ENCODE assay signal across 9 mouse cellular contexts in the genomic region with DNA sequence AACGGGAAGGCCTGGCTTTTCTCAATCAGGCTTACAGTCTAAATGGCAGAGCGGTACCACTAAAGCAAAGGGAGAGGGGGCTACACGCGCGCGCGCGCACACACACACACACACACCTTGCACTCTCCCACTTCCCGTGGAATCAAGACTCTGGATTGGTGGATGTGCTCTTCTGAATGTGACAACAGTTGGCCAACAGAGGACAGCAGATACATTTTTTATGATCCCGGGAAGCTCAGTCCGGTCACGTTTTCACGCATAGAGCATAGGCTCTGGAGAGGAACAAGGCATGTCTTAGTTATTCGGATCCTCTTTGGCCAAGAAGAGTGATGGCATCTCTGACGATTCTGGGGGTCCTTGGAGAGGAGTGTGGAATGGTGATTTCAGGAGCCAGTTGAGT.
A peak's percentile ranks its signal among the peaks of the same experiment; 100 is the strongest.
DNase-seq lines count a peak whose midpoint lies in the region; ATAC-seq and TF ChIP-seq lines count a peak whose summit lies in the region.
"Had no signal": no experiment of that assay in that cellular context is flagged by ENCODE, and none has a peak within 500 bp of the region (broad histone marks: within the 10 kb centered on the region; RNA-seq: fewer than 3 reads in every experiment).

No protein-coding gene starts in this region.

- TF ChIP-seq CTCF in lung, embryonic 14.5 days (IDR thresholded peaks at IDR 0.05; ENCODE audit: low read depth): peak; percentile 66
- no peak for TF ChIP-seq CTCF in lung, adult 2 months (IDR thresholded peaks at IDR 0.05; ENCODE audit: insufficient read depth, low read length)
- peak; percentile 61 for TF ChIP-seq CTCF in heart, postnatal 0 days (IDR thresholded peaks at IDR 0.05; ENCODE audit: low read depth)

- no peak for TF ChIP-seq EP300 in heart, postnatal 0 days (IDR thresholded peaks at IDR 0.05; ENCODE audit: low read depth)

- peak overlapping the region; percentile 98 for H3K4me2 ChIP-seq in lung, embryonic 14.5 days
- H3K4me2 ChIP-seq in embryonic facial prominence, embryonic 11.5 days (ENCODE audit: low read depth, low read length): peak overlapping the region; percentile 100
- peak overlapping the region; percentile 98 for H3K4me2 ChIP-seq in heart, postnatal 0 days (ENCODE audit: low read depth, low read length)
- peak overlapping the region; percentile 99 for H3K4me2 ChIP-seq in liver, embryonic 13.5 days
- H3K4me2 ChIP-seq in stomach, embryonic 15.5 days: peak overlapping the region; percentile 96

- peak overlapping the region; percentile 77 for H3K4me3 ChIP-seq in lung, embryonic 14.5 days (ENCODE audit: low read depth, low read length)
- no peak overlapping the region for H3K4me3 ChIP-seq in lung, adult 2 months (replicated peaks; ENCODE audit: extremely low read depth, low read depth, low read length)
- H3K4me3 ChIP-seq in embryonic facial prominence, embryonic 11.5 days (ENCODE audit: low read depth, low read length): no peak overlapping the region
- peak overlapping the region; percentile 80 for H3K4me3 ChIP-seq in heart, postnatal 0 days (ENCODE audit: low read depth, low read length)
- peak overlapping the region; percentile 73 for H3K4me3 ChIP-seq in liver, embryonic 13.5 days (replicated peaks)
- peak overlapping the region; percentile 79 for H3K4me3 ChIP-seq in stomach, embryonic 15.5 days (replicated peaks)

- no peaks in the 10 kb centered on the region for H3K4me1 ChIP-seq in lung, embryonic 14.5 days (ENCODE audit: insufficient read depth)
- H3K4me1 ChIP-seq in lung, adult 2 months (ENCODE audit: control insufficient read depth, insufficient read depth, low read length): 0 out of 2 replicates have a peak, but pooled peaks cover 3% of the 10 kb centered on the region
- H3K4me1 ChIP-seq in embryonic facial prominence, embryonic 11.5 days (ENCODE audit: control insufficient read depth, insufficient read depth, low read length): no peaks in the 10 kb centered on the region
- H3K4me1 ChIP-seq in heart, postnatal 0 days (ENCODE audit: control insufficient read depth, insufficient read depth): peaks cover 6% of the 10 kb centered on the region; the same call in 1 of the 2 replicates
- peaks cover 54% of the 10 kb centered on the region for H3K4me1 ChIP-seq in liver, embryonic 13.5 days (replicated peaks)
- H3K4me1 ChIP-seq in stomach, embryonic 15.5 days: peaks cover 13% of the 10 kb centered on the region

- ATAC-seq in lung, embryonic 14.5 days (ENCODE audit: insufficient read depth): peak; percentile 19; the same call in 1 of the 2 replicates
- no peak for ATAC-seq in embryonic facial prominence, embryonic 11.5 days (replicated peaks; ENCODE audit: insufficient number of reproducible peaks, low FRiP score, low TSS enrichment, low read depth)
- ATAC-seq in heart, postnatal 0 days (ENCODE audit: insufficient read depth, low read depth): peak; percentile 36
- no peak for ATAC-seq in liver, embryonic 13.5 days (ENCODE audit: low read depth)
- ATAC-seq in stomach, embryonic 15.5 days (ENCODE audit: insufficient read depth, low FRiP score, low read depth): no peak

- H3K9me3 ChIP-seq in lung, embryonic 14.5 days (ENCODE audit: low read depth, low read length): no peaks in the 10 kb centered on the region
- no peaks in the 10 kb centered on the region for H3K9me3 ChIP-seq in embryonic facial prominence, embryonic 11.5 days (replicated peaks; ENCODE audit: control insufficient read depth, low read length)
- no peaks in the 10 kb centered on the region for H3K9me3 ChIP-seq in heart, postnatal 0 days (replicated peaks; ENCODE audit: control insufficient read depth, low read length)
- no peaks in the 10 kb centered on the region for H3K9me3 ChIP-seq in liver, embryonic 13.5 days (replicated peaks)
- no peaks in the 10 kb centered on the region for H3K9me3 ChIP-seq in stomach, embryonic 15.5 days

- H3K27me3 ChIP-seq in lung, embryonic 14.5 days (ENCODE audit: insufficient read depth, low read length): peaks cover 11% of the 10 kb centered on the region; the same call in 1 of the 2 replicates
- peaks cover 27% of the 10 kb centered on the region for H3K27me3 ChIP-seq in embryonic facial prominence, embryonic 11.5 days (ENCODE audit: control insufficient read depth, insufficient read depth, low read length)
- H3K27me3 ChIP-seq in heart, postnatal 0 days (ENCODE audit: control insufficient read depth, insufficient read depth, low read length): no peaks in the 10 kb centered on the region
- H3K27me3 ChIP-seq in liver, embryonic 13.5 days: peaks cover 41% of the 10 kb centered on the region
- H3K27me3 ChIP-seq in stomach, embryonic 15.5 days (replicated peaks): no peaks in the 10 kb centered on the region

- H3K9ac ChIP-seq in lung, embryonic 14.5 days: no peak overlapping the region
- no peak overlapping the region for H3K9ac ChIP-seq in embryonic facial prominence, embryonic 11.5 days (replicated peaks; ENCODE audit: low read length)
- H3K9ac ChIP-seq in heart, postnatal 0 days (replicated peaks; ENCODE audit: low read depth, low read length): peak overlapping the region; percentile 70
- H3K9ac ChIP-seq in liver, embryonic 13.5 days: 0 out of 2 replicates have a peak overlapping the region, but pooled peaks have one; percentile 76
- no peak overlapping the region for H3K9ac ChIP-seq in stomach, embryonic 15.5 days

- no peak overlapping the region for H3K27ac ChIP-seq in lung, embryonic 14.5 days (ENCODE audit: low read depth)
- no peak overlapping the region for H3K27ac ChIP-seq in embryonic facial prominence, embryonic 11.5 days (replicated peaks; ENCODE audit: low read depth, low read length)
- H3K27ac ChIP-seq in heart, postnatal 0 days (ENCODE audit: low read depth): peak overlapping the region; percentile 13; the same call in 1 of the 2 replicates
- H3K27ac ChIP-seq in liver, embryonic 13.5 days: no peak overlapping the region
- H3K27ac ChIP-seq in stomach, embryonic 15.5 days: no peak overlapping the region
- H3K27ac ChIP-seq: macrophage had no signal

- H3K36me3 ChIP-seq in lung, embryonic 14.5 days (ENCODE audit: insufficient read depth): no peaks in the 10 kb centered on the region
- no peaks in the 10 kb centered on the region for H3K36me3 ChIP-seq in embryonic facial prominence, embryonic 11.5 days (replicated peaks; ENCODE audit: control insufficient read depth, insufficient read depth, low read depth, low read length)
- no peaks in the 10 kb centered on the region for H3K36me3 ChIP-seq in heart, postnatal 0 days (replicated peaks; ENCODE audit: control insufficient read depth, insufficient read depth, low read length)
- H3K36me3 ChIP-seq in liver, embryonic 13.5 days: no peaks in the 10 kb centered on the region
- H3K36me3 ChIP-seq in stomach, embryonic 15.5 days: no peaks in the 10 kb centered on the region

- 23% methylated on average over 15 of the region's 15 CpGs for WGBS in lung, embryonic 14.5 days
- WGBS in lung, adult 2 months: 31% methylated on average over 15 of the region's 15 CpGs
- 25% methylated on average over 15 of the region's 15 CpGs for WGBS in embryonic facial prominence, embryonic 11.5 days
- 21% methylated on average over 15 of the region's 15 CpGs for WGBS in heart, postnatal 0 days
- WGBS in liver, embryonic 13.5 days (ENCODE audit: insufficient replicate concordance): 40% methylated on average over 15 of the region's 15 CpGs
- 24% methylated on average over 15 of the region's 15 CpGs for WGBS in stomach, embryonic 15.5 days

- peak; percentile 69 for DNase-seq in lung, embryonic 14.5 days
- no peak for DNase-seq in lung, adult 2 months
- DNase-seq in embryonic facial prominence, embryonic 11.5 days (ENCODE audit: low spot score): no peak
- DNase-seq in heart, postnatal 0 days (ENCODE audit: low spot score): peak; percentile 76
- no peak for DNase-seq in liver, embryonic 13.5 days
- DNase-seq in urinary bladder, adult 2 months (ENCODE audit: low spot score): no peak
- no peak for DNase-seq in urinary bladder, postnatal 4 days (ENCODE audit: low spot score in 2 of 2)

- no peak for TF ChIP-seq POLR2A in lung, adult 2 months (IDR thresholded peaks at IDR 0.05; ENCODE audit: borderline replicate concordance, extremely low read depth, low read depth, low read length)

Comparison
In these comparisons a context has a peak if more than half of its experiments do, and no peak if none do; other contexts are left out.
1. DNase-seq: peak in lung, embryonic 14.5 days (single experiment) and heart, postnatal 0 days (single experiment); none in lung, adult 2 months (single experiment), embryonic facial prominence, embryonic 11.5 days (single experiment), liver, embryonic 13.5 days (single experiment), urinary bladder, adult 2 months (single experiment) and urinary bladder, postnatal 4 days (0 of 2).
2. H3K4me3 ChIP-seq: peak in lung, embryonic 14.5 days (single experiment), heart, postnatal 0 days (single experiment), liver, embryonic 13.5 days (single experiment) and stomach, embryonic 15.5 days (single experiment); none in lung, adult 2 months (single experiment) and embryonic facial prominence, embryonic 11.5 days (single experiment).
3. ATAC-seq: peak in lung, embryonic 14.5 days (single experiment) and heart, postnatal 0 days (single experiment); none in embryonic facial prominence, embryonic 11.5 days (single experiment), liver, embryonic 13.5 days (single experiment) and stomach, embryonic 15.5 days (single experiment).
4. H3K9ac ChIP-seq: peak in heart, postnatal 0 days (single experiment) and liver, embryonic 13.5 days (single experiment); none in lung, embryonic 14.5 days (single experiment), embryonic facial prominence, embryonic 11.5 days (single experiment) and stomach, embryonic 15.5 days (single experiment).
5. Peak in every context shown above with its lines, with median percentiles within 50 percentile points of each other: H3K4me2 ChIP-seq.